Mouse (Mus musculus) hindbrain, embryonic 16.5 days (tissue): ENCODE data around the gene Camta1. TPM values are rescaled to one million over a fixed set of nuclear protein-coding genes. Genes with fewer than 3 reads are reported as not detected.

Source experiments
- ATAC-seq: fragments of 200-750 bp; cut with Nextera tagmentation; 2 replicates; pipeline ENCODE4 v1.8.0; 2017; ENCODE audit warnings: moderate TSS enrichment, moderate library complexity
- H3K27ac ChIP-seq: fragments of 300-500 bp; sonication (generic); 2 replicates; pipeline ENCODE4 v1.5.1; 2014; ENCODE audit warnings: low read depth, mild to moderate bottlenecking, control low read depth, low read length, moderate library complexity
- H3K27me3 ChIP-seq: fragments of 300-500 bp; sonication (generic); replicated peaks from 2 replicates; pipeline ENCODE4 v1.6.1; 2014; ENCODE audit warnings: low read length; ENCODE audit not compliant: control insufficient read depth, insufficient read depth
- H3K36me3 ChIP-seq: fragments of 300-500 bp; sonication (generic); 2 replicates; pipeline ENCODE4 v1.6.1; 2014; ENCODE audit warnings: mild to moderate bottlenecking, low read length, moderate library complexity, mixed read lengths; ENCODE audit not compliant: control insufficient read depth, insufficient read depth
- H3K4me1 ChIP-seq: fragments of 300-500 bp; sonication (generic); 2 replicates; pipeline ENCODE4 v1.6.1; 2014; ENCODE audit warnings: low read depth, low read length; ENCODE audit not compliant: control insufficient read depth, insufficient read depth
- H3K4me2 ChIP-seq: fragments of 300-500 bp; sonication (generic); 2 replicates; pipeline ENCODE4 v1.6.1; 2014; ENCODE audit warnings: mild to moderate bottlenecking, low read length, control low read depth, moderate library complexity
- H3K4me3 ChIP-seq: fragments of 300-500 bp; sonication (generic); 2 replicates; pipeline ENCODE4 v1.5.1; 2014; ENCODE audit warnings: mild to moderate bottlenecking, low read length, control low read depth, moderate library complexity
- H3K9ac ChIP-seq: fragments of 300-500 bp; sonication (generic); 2 replicates; pipeline ENCODE4 v1.6.1; 2014; ENCODE audit warnings: low read depth, mild to moderate bottlenecking, control low read depth, low read length, moderate library complexity
- H3K9me3 ChIP-seq: fragments of 300-500 bp; sonication (generic); 2 replicates; pipeline ENCODE4 v1.6.1; 2014; ENCODE audit warnings: mild to moderate bottlenecking, low read length, moderate library complexity; ENCODE audit not compliant: control insufficient read depth
- WGBS: fragments of 180-500 bp; shearing (Covaris S2); extraction: QIAGEN DNeasy Blood & Tissue Kit; methylation state at CpG from one replicate; pipeline ENCODE4 v1.1.7; 2014; 5-methylcytosine and 5-hydroxymethylcytosine counted together
- polyA plus RNA-seq: library from polyadenylated mRNA; unstranded; fragments of >200 nt; fragmentation: Nextera tagmentation; extraction: Ambion mirVana; gene quantifications from 2 replicates; pipeline ENCODE4 v1.2.1, GENCODE M21; 2015

Gene Camta1
- polyA plus RNA-seq, 1 experiment from 2014 or later, result 153 TPM

- 36% methylated on average over 2 of the region's 2 CpGs for WGBS
- no peak overlapping the region for H3K27ac ChIP-seq
- peaks cover 6% of the 10 kb centered on the region for H3K4me1 ChIP-seq
- no peaks in the 10 kb centered on the region for H3K27me3 ChIP-seq
- no peaks in the 10 kb centered on the region for H3K36me3 ChIP-seq
- H3K4me2 ChIP-seq, result no peak overlapping the region
- no peak overlapping the region for H3K9ac ChIP-seq
- no peak overlapping the region for H3K4me3 ChIP-seq
- ATAC-seq, result 0 out of 2 replicates have a peak, but pooled peaks have one; percentile 34
- no peaks in the 10 kb centered on the region for H3K9me3 ChIP-seq
These were observed 766.5 kb downstream of the Camta1 start for GRCm38 (mm10) chr4:151095207-151095606.

GRCm38 (mm10) chr4:151089270-151089669, 772.4 kb downstream of the Camta1 start, which contains the start of gene Gm13090:
TSS of gene Gm13090 (plus strand) at chr4:151089570.
- Histone ChIP-seq H3K4me1 (peaks cover 5% of the 10 kb centered on the region), H3K4me2 (no peak within 1 kb of the TSS), H3K27ac (peak within 1 kb of the TSS; percentile 34), H3K36me3 (peaks cover 25% of the 10 kb centered on the region), H3K27me3 (no peaks in the 10 kb centered on the region), H3K9me3 (no peaks in the 10 kb centered on the region), H3K4me3 (no peak within 1 kb of the TSS), H3K9ac (0 out of 2 replicates have a peak within 1 kb of the TSS, but pooled peaks have one; percentile 9)
- ATAC-seq, result no peak
- 92% methylated on average over 7 of the region's 7 CpGs for WGBS

- Histone ChIP-seq H3K27ac (peak overlapping the region; percentile 34), H3K9ac (no peak overlapping the region), H3K4me2 (no peak overlapping the region), H3K36me3 (peaks cover 30% of the 10 kb centered on the region), H3K4me1 (peaks cover 5% of the 10 kb centered on the region), H3K27me3 (no peaks in the 10 kb centered on the region), H3K4me3 (no peak overlapping the region), H3K9me3 (no peaks in the 10 kb centered on the region)
- 81% methylated on average over 14 of the region's 14 CpGs for WGBS
- ATAC-seq, result no peak
These were observed 772.9 kb downstream of the Camta1 start for GRCm38 (mm10) chr4:151088819-151089218.

GRCm38 (mm10) chr4:151087358-151087757, 774.3 kb downstream of the Camta1 start:
- Histone ChIP-seq H3K9me3 (no peaks in the 10 kb centered on the region), H3K27me3 (no peaks in the 10 kb centered on the region), H3K36me3 (peaks cover 42% of the 10 kb centered on the region), H3K27ac (no peak overlapping the region), H3K4me1 (peaks cover 5% of the 10 kb centered on the region), H3K4me3 (no peak overlapping the region), H3K9ac (no peak overlapping the region), H3K4me2 (no peak overlapping the region)
- no peak for ATAC-seq
- 100% methylated on average over 1 of the region's 1 CpGs for WGBS

- ATAC-seq, result no peak
- no peaks in the 10 kb centered on the region for H3K9me3 ChIP-seq
- H3K27ac ChIP-seq, result no peak overlapping the region
- no peak overlapping the region for H3K4me2 ChIP-seq
- no peaks in the 10 kb centered on the region for H3K27me3 ChIP-seq
- no peaks in the 10 kb centered on the region for H3K4me1 ChIP-seq
- H3K36me3 ChIP-seq, result peaks cover 74% of the 10 kb centered on the region
- no peak overlapping the region for H3K4me3 ChIP-seq
- 80% methylated on average over 5 of the region's 5 CpGs for WGBS
- H3K9ac ChIP-seq, result no peak overlapping the region
These were observed 778.6 kb downstream of the Camta1 start for GRCm38 (mm10) chr4:151083027-151083426.

GRCm38 (mm10) chr4:151081977-151082376, 779.7 kb downstream of the Camta1 start:
- no peak overlapping the region for H3K4me2 ChIP-seq
- H3K27me3 ChIP-seq, result no peaks in the 10 kb centered on the region
- H3K36me3 ChIP-seq, result peaks cover 78% of the 10 kb centered on the region
- no peak overlapping the region for H3K4me3 ChIP-seq
- no peak overlapping the region for H3K9ac ChIP-seq
- H3K9me3 ChIP-seq, result no peaks in the 10 kb centered on the region
- 86% methylated on average over 13 of the region's 13 CpGs for WGBS
- ATAC-seq, result no peak; the same call in 1 of the 2 replicates
- H3K27ac ChIP-seq, result no peak overlapping the region
- H3K4me1 ChIP-seq, result no peaks in the 10 kb centered on the region

GRCm38 (mm10) chr4:151081355-151081754, 780.3 kb downstream of the Camta1 start:
- Histone ChIP-seq H3K9ac (no peak overlapping the region), H3K27me3 (no peaks in the 10 kb centered on the region), H3K36me3 (peaks cover 83% of the 10 kb centered on the region), H3K27ac (no peak overlapping the region), H3K4me2 (no peak overlapping the region), H3K4me3 (no peak overlapping the region), H3K4me1 (no peaks in the 10 kb centered on the region), H3K9me3 (no peaks in the 10 kb centered on the region)
- WGBS, result 63% methylated on average over 2 of the region's 2 CpGs
- ATAC-seq, result no peak

GRCm38 (mm10) chr4:151074817-151075216, 786.9 kb downstream of the Camta1 start:
- no peak overlapping the region for H3K4me2 ChIP-seq
- H3K36me3 ChIP-seq, result peaks cover 63% of the 10 kb centered on the region
- H3K4me3 ChIP-seq, result no peak overlapping the region
- H3K9ac ChIP-seq, result no peak overlapping the region
- no peak for ATAC-seq
- 89% methylated on average over 15 of the region's 15 CpGs for WGBS
- H3K9me3 ChIP-seq, result no peaks in the 10 kb centered on the region
- no peaks in the 10 kb centered on the region for H3K27me3 ChIP-seq
- H3K4me1 ChIP-seq, result no peaks in the 10 kb centered on the region
- no peak overlapping the region for H3K27ac ChIP-seq

- ATAC-seq, result peak; percentile 73
- H3K9me3 ChIP-seq, result no peaks in the 10 kb centered on the region
These were observed 788.5 kb downstream of the Camta1 start for GRCm38 (mm10) chr4:151073108-151073744.

More at GRCm38 (mm10) chr4:151073108-151073744, 788.5 kb downstream of the Camta1 start:
- Histone ChIP-seq H3K4me2 (no peak overlapping the region), H3K36me3 (peaks cover 58% of the 10 kb centered on the region), H3K27me3 (no peaks in the 10 kb centered on the region), H3K27ac (no peak overlapping the region), H3K4me1 (no peaks in the 10 kb centered on the region), H3K4me3 (no peak overlapping the region), H3K9ac (no peak overlapping the region)
- 55% methylated on average over 13 of the region's 13 CpGs for WGBS
